Mouse (Mus musculus): ENCODE data around the gene Atn1.

Gene Atn1

DNA sequence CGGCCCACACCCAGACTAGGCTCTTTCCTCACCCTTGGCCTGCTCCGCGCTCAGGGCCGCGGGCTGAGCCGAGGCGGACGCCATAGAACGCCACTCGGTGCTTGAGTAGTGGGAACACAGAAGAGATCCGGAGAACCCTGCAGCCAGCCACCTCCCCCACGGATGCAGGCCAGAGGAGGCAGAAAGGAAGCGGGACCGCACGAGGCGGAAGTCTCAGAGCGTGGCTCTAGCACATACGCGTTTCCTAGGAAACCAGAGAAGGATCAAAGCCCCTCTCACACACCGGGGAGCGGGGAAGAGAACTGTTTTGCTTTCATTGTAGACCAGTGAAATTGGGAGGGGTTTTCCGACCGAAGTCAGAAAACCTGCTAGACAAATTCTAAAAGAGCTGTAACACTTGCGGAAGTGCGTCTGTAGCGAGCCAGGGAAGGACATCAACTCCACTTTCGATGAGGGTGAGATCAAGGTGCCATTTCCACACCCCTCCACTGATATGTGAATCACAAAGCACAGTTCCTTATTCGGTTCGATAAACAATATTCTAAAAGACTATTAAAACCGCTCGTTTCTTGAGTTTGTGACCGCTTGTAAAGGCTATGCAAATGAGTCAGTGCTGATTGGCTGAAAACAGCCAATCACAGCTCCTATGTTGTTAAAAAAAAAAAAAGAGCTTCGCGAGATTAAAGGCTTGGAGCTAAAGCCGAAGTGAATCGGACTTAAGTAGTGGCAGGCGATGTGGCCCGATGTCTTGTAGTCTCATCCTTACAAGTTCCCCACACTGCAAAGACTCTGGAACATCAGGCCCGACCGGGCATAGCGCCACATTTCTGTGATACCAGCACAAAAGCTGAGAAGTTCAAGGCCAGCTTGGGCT is 15.2 kb downstream of the Atn1 start, which contains the start of gene Grcc10:
Grcc10 (minus strand) TSS at position 487 of the 874 bp plus-strand sequence.
- peak; percentile 100 for DNase-seq (ENCODE audit: low read depth, low spot score)

DNA sequence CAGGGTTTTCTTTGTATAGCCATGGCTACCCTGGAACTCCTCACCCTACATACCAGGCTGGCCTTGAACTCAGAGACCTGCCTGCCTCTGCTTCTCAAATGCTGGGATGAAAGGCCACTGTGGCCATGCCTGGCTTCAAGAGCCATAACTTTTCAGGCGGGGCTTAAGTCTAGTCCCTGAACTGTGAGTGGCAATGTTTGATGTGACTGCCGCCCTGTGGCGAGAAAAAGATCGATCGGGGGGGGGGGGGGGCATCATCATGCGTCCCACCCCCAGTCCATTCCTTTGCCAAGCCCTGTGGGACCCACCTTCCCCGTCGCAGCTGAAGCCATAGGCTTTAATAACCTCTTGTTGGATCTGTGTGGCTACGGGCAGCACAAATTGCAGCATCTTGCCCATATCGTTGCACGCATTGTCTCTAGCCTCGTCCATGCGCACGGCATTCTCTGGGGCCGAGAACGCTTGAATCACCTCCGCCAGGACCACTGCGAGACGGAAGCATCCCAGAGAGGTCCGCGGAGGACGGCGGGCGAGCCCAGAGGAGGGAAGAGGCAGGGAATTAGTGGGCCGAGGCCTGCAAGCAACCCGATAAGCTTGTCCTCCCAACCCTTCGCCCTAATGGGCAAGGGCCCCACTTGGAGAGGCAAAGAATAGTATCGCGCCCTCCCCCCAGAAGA is 16.0 kb downstream of the Atn1 start:
- peak; percentile 78 for DNase-seq (ENCODE audit: low read depth, low spot score)

DNA sequence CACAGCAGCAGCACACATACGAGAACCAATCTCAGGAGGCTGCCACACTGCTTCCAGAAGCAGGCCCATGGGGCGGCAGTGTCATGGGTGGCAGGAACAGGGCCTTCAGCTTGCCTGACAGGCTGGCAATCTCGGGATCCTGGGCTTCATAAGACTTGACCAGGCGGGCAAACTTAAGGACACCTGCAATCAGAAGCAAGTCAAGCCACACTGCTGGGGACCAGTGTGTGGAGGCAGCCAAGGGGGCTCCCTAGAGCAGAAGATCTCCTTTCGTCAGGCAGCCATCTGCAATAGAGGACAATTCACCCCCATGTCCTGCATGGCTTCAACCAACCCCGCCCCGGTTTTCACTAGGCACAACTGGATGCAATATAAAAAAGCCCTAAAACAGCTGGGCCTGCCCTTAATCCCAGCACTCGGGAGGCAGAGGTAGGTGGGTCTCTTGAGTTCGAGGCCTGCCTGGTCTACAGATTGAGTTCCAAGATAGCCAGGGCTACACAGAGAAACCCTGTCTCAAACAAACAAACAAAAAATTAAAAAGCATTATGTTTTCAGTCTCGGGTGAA is 17.0 kb downstream of the Atn1 start:
- DNase-seq (ENCODE audit: low read depth, low spot score) = no peak

DNA sequence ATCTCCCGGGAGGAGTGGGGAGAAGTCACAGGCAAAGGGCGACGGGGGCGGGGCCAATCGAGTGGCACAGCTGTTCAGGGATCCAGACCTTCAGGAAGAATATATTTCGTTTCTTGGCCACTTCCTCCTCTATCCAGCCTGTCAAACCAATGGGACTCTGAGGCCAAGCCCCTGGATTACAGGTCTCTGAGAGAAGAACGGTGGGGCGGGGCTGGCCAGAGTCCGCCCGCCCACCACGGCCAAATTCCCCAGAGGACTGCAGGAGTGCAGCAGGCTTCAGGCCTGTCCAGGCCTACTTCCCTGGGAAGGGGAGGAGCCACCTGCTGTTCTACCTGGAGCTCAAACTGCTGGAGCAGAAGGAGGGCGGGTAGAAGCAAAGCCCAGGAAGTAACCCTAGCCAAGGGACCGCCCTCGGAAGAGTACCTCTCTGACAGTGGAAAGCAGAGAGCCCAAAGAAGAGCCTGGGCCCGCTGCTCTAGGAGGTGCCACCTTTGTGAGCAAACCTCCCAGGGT is 17.8 kb downstream of the Atn1 start, which contains the start of gene Ptpn6:
Ptpn6 (minus strand) TSS at position 204 of the 513 bp plus-strand sequence.
- DNase-seq (ENCODE audit: low read depth, low spot score) = peak; percentile 96

DNA sequence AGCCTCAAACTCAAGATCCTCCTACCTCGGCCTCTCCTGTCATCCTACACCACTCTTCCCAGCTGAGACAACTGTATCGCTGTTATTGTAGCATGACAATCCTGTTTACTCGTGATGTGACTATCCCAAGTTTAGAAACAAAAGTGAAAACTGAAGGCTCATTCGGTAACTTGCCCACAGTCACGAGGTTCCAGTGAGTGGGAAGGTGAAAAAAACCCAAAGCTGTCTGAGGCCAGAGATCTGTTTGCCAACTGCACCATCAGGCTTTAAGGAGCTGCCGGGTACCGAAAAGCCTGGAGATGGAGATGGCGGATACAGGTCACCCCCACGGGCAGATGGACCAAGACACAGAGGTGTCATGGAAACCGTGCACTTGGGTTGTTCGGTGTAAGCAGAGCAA is 19.3 kb downstream of the Atn1 start:
- no peak for DNase-seq (ENCODE audit: low read depth, low spot score)

DNA sequence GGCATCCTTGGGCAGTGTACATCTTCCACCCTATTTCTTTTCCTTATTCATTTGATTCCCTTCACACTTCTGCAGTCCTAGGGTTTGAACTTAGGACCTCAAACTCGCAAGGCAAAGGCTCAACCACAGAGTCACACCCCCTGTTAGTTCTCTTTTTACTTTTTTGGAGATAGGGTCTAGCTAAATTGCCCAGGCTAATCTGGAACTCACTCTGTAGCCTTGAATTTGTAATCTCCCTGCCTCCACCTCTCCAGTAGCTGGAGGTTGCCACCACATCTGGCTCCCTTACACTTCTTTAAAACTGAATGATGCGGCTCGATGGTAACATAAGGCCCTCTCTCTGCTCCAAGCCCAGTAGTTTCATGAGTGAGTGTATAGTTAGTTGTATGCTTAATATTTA is 21.9 kb downstream of the Atn1 start:
- no peak for DNase-seq (ENCODE audit: low read depth, low spot score)

DNA sequence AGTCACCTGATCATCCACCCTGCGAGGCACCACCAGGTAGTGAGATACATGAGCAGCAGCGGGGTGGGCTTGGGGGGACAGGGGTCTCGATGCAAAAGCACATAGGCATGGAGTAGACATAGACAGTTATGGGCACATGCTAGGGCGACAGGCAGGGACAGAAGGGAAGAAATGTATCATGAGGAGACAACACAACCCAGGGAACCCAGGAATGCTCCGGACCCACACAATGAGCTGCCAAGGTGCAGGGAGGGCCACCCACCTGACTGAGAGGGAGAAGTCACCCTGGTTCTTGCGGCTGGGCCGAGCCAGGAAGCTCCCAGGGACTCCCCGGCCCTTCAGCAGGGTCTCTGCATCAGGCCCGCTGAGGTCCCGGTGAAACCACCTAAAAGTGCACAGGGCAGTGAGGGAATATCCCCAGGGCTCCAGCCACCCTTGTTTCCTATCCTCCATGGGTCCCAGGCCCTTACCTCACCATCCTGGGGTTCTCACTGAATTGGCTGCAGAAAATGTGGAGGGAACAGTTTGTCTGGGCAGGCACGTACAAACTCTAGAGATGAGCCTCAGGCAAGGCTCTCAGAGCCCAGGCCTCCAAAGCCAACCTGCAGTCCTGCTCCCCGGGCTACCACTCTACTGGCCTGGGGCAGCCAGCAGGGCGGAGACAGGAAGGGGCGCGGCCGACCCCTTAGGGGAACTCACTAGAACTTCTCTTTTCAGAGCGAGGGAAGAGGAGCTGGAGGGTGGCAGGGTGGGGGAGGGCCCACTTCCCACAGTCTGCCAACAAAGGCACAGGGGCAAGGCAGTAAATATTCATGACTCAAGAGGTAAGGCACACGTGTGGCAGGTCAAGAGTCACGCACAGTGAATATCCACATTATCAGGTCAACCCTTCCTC is 23.6 kb downstream of the Atn1 start:
- peak; percentile 65 for DNase-seq (ENCODE audit: low read depth, low spot score)

DNA sequence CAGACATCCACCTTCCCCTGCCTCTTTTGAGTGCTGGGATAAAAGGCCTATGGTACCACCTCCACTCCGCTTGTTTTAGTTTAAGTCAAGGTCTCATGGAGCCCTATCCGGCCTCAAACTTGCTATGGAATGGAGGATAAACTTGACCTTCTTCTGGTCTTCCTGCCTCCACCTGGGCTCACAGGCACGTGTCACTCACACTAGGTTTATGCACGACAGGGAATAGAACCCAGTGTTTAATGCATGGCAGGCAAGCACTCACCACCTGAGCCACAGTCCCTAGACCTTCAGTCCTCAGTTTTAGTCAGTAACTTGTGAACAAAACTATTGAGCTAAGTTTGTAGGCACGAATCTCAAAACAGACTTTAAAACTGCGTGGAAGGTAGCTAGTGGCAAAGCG is 25.3 kb downstream of the Atn1 start:
- DNase-seq (ENCODE audit: low read depth, low spot score) = no peak

DNA sequence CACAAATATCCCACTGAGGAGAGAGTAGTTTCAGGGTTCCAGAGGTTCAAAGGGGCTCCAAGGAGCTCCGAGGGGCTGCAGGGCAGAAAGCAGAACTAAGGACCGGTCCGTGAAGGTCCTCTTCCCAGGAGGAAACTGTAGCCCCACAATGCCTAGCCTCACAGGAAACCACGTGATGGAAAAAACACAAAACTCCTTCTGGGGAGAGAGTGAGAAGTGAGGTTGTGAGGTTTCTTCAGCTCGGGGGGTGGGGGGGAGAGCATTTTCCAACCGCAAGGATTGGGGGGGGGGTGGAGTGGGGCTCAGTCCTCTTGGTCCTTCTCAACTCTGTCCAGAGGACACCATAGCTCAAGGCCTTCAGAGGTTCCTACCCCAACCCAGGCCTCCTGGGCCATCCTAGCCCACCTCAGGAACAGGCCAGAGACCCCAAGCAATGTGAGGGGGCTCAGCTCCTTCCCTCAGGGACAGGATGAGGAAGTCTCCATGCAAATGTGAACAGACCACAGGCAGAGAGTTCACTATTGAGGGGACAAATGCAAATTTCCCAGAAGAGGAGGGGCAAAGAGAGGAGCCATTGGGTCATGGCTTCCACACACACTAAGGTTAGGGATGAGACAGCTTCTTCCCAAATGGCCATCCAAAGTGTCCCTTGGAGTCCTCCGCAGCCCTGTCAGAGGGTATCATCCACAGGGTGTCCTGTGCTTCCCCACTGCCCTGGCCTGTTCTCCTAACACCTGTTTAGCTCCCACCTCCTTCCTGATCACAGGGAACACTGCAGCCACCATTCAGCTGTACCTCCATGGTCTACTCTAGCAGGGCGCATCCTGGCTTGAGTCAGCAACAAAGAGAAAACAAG is 26.2 kb downstream of the Atn1 start:
- DNase-seq (ENCODE audit: low read depth, low spot score) = no peak

DNA sequence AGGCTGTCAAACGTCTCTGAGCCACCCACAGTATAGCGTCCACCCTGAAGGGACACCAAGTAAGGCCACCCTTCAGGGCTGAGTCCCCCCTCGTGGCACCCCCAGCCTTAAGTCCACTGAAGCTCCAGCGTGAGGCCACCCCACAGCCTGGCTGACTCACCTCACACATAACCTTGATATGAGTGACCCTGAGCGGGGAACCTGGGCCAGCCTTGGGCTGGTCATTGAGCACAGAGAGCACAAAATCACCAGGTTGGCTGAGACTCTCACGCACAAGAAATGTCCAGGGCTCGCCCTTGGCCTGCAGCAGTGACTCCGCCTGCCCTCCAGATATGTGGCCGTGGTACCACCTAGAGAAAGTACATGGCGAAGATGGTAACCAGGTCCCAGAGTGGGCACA is 27.7 kb downstream of the Atn1 start:
- DNase-seq (ENCODE audit: low read depth, low spot score) = no peak

DNA sequence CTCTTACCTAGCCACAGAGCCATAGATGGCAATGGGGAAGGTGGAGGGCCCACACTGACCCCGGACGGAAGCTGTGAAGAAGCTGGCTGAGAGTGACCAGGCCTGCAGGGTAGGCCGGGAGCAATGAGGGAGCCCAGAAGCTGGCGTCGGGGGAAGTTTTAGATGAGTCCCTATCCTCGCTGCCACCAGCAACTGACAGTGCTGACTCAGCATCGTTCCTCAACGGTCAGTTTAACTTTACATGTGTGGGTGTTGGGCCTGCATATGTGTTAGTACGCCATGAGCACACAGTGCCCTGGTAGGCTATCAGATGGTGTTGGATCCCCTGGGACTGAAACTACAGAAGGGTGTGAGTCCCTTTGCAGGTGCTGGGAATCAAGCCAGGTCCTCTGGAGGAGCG is 31.9 kb downstream of the Atn1 start:
- no peak for DNase-seq (ENCODE audit: low read depth, low spot score)

DNA sequence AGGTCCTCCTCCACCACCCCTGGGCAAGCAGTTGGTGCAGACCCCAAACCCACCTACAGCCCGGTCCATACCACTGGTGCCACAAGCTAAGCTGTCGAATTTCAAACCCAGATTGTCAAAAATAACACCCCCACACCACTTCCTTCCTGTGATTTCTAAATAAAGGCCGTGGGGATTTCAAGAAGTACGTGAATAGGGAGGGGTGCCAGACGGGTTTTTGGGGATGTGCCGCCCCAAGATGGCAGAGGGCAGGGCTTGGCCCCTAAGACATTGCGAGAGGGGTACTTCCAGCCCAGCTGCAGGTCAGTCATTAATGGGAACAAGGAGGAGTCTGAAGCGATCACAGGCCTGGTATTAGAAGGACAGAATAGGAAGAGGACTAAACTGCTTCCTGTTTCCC is 32.8 kb downstream of the Atn1 start:
- DNase-seq (ENCODE audit: low read depth, low spot score) = no peak

DNA sequence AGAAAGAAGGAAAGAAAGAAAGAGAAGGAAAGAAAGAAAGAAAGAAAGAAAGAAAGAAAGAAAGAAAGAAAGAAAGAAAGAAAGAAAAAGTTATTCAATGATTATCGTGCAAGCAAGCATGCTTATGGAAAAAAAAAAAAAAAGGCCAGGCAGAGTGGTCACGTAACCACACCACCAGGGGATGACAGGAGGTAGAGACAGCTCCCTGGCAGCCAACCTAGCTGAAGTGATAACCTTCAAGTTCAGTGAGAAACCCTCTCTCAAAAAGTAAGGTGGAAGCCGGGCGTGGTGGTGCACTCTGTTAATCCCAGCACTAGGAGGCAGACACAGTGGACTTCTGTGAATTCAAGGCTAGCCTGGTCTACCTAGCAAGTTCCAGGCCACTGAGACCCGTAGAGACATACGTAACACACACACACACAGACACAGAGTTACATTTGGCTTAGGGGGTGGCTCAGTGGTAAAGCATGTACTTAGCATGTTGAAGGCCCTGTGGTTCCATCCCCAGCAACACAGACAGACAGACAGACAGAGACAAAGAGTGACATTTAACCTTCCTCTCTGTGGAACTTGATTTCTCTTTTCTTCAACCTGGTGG is 33.3 kb downstream of the Atn1 start:
- DNase-seq (ENCODE audit: low read depth, low spot score) = no peak

DNA sequence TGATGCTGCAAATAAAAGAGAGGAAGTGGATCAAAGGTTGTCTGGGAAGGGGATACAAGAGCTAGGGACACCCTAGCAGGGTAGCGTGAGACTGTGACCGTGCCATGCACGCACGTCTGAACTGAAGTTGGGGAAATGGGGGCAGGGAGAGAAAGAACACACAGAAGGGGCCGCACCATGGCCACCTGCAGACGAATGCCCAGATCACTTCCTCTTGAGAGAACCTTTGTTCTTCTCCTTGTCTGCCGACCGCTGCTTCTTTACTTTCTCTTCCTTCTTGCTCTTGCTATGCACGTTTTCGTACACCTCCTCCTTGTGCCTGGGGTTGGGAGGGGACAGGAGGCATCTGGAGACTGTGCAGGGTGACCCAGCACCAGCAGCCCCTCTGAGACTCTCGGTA is 35.4 kb downstream of the Atn1 start:
- DNase-seq (ENCODE audit: low read depth, low spot score) = no peak

DNA sequence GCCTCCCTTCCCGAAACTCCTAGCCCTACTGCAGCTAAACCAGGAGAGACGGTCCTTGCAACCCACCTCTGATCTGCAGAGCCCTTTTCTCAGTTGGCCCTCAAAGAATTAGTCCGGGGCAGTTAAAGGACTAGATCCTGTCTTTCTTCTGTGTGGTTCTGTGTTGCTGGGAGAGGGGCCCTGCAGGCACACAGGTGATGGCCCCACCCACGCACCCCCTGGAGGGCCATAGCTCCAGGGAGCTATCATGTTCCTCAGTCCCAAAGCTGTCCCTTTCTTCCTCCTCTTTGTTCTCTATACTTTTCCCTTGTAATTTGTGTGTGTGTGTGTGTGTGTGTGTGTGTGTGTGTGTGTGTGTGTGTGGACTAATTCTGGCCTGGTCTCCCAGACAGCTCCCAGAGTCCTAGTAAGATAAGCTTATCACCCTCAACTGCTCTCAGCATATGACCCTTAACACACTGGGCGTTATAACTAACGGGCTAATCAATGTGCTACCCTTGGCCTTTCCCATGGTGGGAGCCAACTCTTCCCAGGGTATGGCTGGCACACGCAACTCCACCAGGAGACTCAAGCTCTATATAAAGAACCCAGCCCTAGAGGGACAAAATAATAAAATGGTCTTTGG is 36.9 kb downstream of the Atn1 start:
- no peak for DNase-seq (ENCODE audit: low read depth, low spot score)

DNA sequence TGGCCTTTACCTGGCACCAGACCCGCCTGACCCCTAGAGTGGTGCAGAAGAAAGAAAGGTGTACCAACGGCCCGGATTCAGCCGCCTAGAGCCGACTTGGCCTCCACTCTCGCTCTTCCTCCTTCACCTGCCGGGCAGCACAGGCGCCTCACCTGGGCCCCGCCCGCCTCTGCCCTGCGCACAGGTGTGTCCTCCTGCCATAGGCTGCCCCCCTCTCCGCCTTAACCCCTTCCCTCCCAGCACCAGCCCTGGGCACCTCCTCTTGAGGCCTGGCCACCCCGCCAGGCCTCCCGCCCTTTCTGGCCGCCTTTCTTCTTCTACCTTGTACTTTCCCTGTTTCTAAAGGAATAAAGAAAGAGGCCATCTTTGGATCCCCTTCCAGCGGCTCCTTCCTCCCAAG is 37.6 kb downstream of the Atn1 start:
- DNase-seq (ENCODE audit: low read depth, low spot score) = no peak

DNA sequence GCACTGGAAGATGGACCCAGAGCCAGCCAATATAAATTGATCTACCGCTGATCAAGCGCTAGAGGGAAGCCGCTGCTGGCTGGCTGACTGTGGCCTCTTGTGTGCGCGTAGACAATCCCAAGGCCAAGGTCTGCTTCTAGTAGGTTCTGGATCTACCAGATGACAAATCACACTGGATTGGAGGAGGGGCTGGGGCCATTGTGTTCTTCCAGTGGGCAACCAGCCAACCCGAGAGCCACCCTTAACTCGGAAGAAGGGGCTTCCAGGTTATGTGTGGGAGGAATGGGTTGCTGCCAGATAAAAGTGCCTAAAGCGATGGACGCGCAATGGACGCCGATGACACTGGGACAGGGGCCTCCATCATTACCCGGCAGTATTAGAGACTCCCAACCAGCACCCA is 38.4 kb downstream of the Atn1 start:
- no peak for DNase-seq (ENCODE audit: low read depth, low spot score)

DNA sequence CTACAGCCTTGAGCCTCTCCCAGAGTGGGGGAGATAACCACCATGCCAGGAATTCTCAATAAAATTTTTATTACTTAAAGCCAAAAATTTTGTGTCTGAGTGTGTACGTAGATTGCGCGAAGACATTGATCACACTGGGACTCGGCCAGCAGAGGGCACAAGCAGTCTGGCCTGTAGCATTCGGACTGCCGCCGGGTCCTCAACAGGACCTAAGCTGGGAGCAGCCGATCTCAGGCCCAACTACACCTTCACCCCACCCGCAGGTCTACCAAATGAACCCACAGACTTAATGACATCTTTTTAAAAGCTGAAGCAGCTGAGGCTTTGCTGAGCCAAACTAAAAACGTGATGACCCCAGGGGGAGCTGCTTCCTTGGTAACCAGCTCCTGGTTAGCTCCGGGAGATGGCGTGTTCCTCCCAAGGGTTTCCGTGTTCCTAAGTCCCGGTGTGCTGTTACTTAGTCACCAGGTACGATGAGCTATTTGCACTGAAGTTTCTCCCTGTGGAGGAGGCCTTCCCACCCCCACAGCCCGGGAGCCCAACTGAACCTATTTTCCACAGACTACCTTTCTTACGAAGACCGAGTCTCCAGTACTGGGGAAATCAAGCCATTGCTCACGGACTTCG is 39.3 kb downstream of the Atn1 start:
- peak; percentile 71 for DNase-seq (ENCODE audit: low read depth, low spot score)

DNA sequence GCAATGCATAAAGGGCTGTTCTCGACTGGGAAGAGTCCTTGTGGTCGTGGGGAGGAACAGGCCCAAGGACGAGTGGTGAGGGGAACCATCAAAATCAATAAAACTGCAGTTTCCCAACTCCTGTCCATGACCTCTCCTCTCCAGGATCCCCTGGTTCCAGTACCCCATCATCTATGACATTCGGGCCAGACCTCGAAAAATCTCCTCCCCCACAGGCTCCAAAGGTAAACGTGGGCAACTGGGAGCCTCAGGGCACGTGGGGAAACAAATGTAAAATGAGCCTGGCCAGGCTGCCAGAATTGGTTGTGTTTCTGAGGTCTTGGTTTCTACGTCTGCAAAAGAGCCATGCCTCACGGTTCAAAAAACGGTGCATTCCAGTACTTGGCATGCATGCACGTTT is 43.4 kb downstream of the Atn1 start:
- DNase-seq (ENCODE audit: low read depth, low spot score) = no peak

Measured in R1 (cell line).